Comparison of ENCODE assay signal across 8 mouse cellular contexts in genomic region chr8:85700101-85700750, GRCm38 (mm10). TPM values are rescaled to one million over a fixed set of nuclear protein-coding genes. Genes with fewer than 3 reads are reported as not detected.
DNase-seq lines count a peak whose midpoint lies in the region; ATAC-seq and TF ChIP-seq lines count a peak whose summit lies in the region.

No protein-coding gene starts in this region.

- DNase-seq in brain, adult 2 months (ENCODE audit: low read depth, low spot score): peak; percentile 90
- DNase-seq in heart, postnatal 0 days (ENCODE audit: low spot score): peak; percentile 32
- DNase-seq in kidney, postnatal 25 days: peak; percentile 35 to 52
- DNase-seq in testis, postnatal 10 days (ENCODE audit: low spot score): peak; percentile 80

- no peaks in the 10 kb centered on the region for H3K9me3 ChIP-seq in heart, postnatal 0 days (replicated peaks; ENCODE audit: control insufficient read depth, low read length)
- H3K9me3 ChIP-seq in liver, embryonic 15.5 days (replicated peaks): no peaks in the 10 kb centered on the region
- no peaks in the 10 kb centered on the region for H3K9me3 ChIP-seq in neural tube, embryonic 13.5 days

- no peaks in the 10 kb centered on the region for H3K36me3 ChIP-seq in heart, postnatal 0 days (replicated peaks; ENCODE audit: control insufficient read depth, insufficient read depth, low read length)
- no peaks in the 10 kb centered on the region for H3K36me3 ChIP-seq in liver, embryonic 15.5 days (replicated peaks)
- H3K36me3 ChIP-seq in neural tube, embryonic 13.5 days: no peaks in the 10 kb centered on the region

- 0 out of 2 replicates have a peak, but pooled peaks have one; percentile 23 for TF ChIP-seq CTCF in embryonic fibroblast, embryonic 13.5 days (IDR thresholded peaks at IDR 0.05; ENCODE audit: borderline replicate concordance, insufficient read depth, low read length)
- peak; percentile 31; the same call in 1 of the 2 replicates for TF ChIP-seq CTCF in heart, postnatal 0 days (IDR thresholded peaks at IDR 0.05; ENCODE audit: low read depth)

- no peaks in the 10 kb centered on the region for H3K4me1 ChIP-seq in embryonic fibroblast, embryonic 13.5 days (ENCODE audit: control insufficient read depth, insufficient read depth, low read length)
- H3K4me1 ChIP-seq in heart, postnatal 0 days (ENCODE audit: control insufficient read depth, insufficient read depth): peaks cover 5% of the 10 kb centered on the region
- peaks cover 15% of the 10 kb centered on the region for H3K4me1 ChIP-seq in liver, embryonic 15.5 days (replicated peaks)
- peaks cover 12% of the 10 kb centered on the region for H3K4me1 ChIP-seq in neural tube, embryonic 13.5 days (replicated peaks)

- peak overlapping the region; percentile 46 for H3K4me3 ChIP-seq in embryonic fibroblast, embryonic 13.5 days (ENCODE audit: insufficient read depth, low read length)
- peak overlapping the region; percentile 55 for H3K4me3 ChIP-seq in heart, postnatal 0 days (ENCODE audit: low read depth, low read length)
- H3K4me3 ChIP-seq in liver, embryonic 15.5 days (replicated peaks): peak overlapping the region; percentile 63
- H3K4me3 ChIP-seq in neural tube, embryonic 13.5 days: peak overlapping the region; percentile 68

- no peak overlapping the region for H3K27ac ChIP-seq in embryonic fibroblast, embryonic 13.5 days (ENCODE audit: insufficient read depth, low read length)
- no peak overlapping the region for H3K27ac ChIP-seq in heart, postnatal 0 days (ENCODE audit: low read depth)
- no peak overlapping the region for H3K27ac ChIP-seq in liver, embryonic 15.5 days (replicated peaks)
- H3K27ac ChIP-seq in neural tube, embryonic 13.5 days (replicated peaks): peak overlapping the region; percentile 98

- TF ChIP-seq EP300 in heart, postnatal 0 days (IDR thresholded peaks at IDR 0.05; ENCODE audit: low read depth): no peak

- ATAC-seq in CD4-positive, CD25-positive, alpha-beta regulatory T cell, adult 4 months: peak; percentile 48
- peak; percentile 89 for ATAC-seq in heart, postnatal 0 days (ENCODE audit: insufficient read depth, low read depth)
- peak; percentile 88 for ATAC-seq in liver, embryonic 15.5 days (ENCODE audit: insufficient read depth)
- peak; percentile 98 for ATAC-seq in neural tube, embryonic 13.5 days (ENCODE audit: low read depth)

- TF ChIP-seq POLR2A in embryonic fibroblast, embryonic 13.5 days (IDR thresholded peaks at IDR 0.05; ENCODE audit: low read depth, low read length): no peak

- WGBS in heart, postnatal 0 days: under 1% methylated on average over 76 of the region's 84 CpGs
- under 1% methylated on average over 83 of the region's 84 CpGs for WGBS in liver, embryonic 15.5 days (ENCODE audit: insufficient replicate concordance)
- WGBS in neural tube, embryonic 13.5 days: under 1% methylated on average over 83 of the region's 84 CpGs

- peaks cover 13% of the 10 kb centered on the region for H3K27me3 ChIP-seq in heart, postnatal 0 days (ENCODE audit: control insufficient read depth, insufficient read depth, low read length)
- H3K27me3 ChIP-seq in liver, embryonic 15.5 days: peaks cover 42% of the 10 kb centered on the region
- H3K27me3 ChIP-seq in neural tube, embryonic 13.5 days: peaks cover 13% of the 10 kb centered on the region

- H3K4me2 ChIP-seq in heart, postnatal 0 days (ENCODE audit: low read depth, low read length): peak overlapping the region; percentile 94
- H3K4me2 ChIP-seq in liver, embryonic 15.5 days: peak overlapping the region; percentile 97
- peak overlapping the region; percentile 73 for H3K4me2 ChIP-seq in neural tube, embryonic 13.5 days

- H3K9ac ChIP-seq in heart, postnatal 0 days (replicated peaks; ENCODE audit: low read depth, low read length): peak overlapping the region; percentile 24
- H3K9ac ChIP-seq in liver, embryonic 15.5 days: peak overlapping the region; percentile 58
- H3K9ac ChIP-seq in neural tube, embryonic 13.5 days: peak overlapping the region; percentile 95

RNA-seq across cellular contexts. Expression of gene Neto2, which starts 0.5 kb away (rescaled TPM):
- under 1 TPM in 1 of 2 experiments, not detected in 1; 0.34 TPM for polyA plus RNA-seq in CD4-positive, CD25-positive, alpha-beta regulatory T cell, adult 4 months (2017; shearing (Covaris generic))
- polyA plus RNA-seq in embryonic fibroblast, embryonic 13.5 days (2011; ENCODE audit: insufficient read length, low read depth, missing spikeins): 10.4 and 16.1 TPM in 2 replicates
- 4.4 and 5.5 TPM in 2 replicates for total RNA-seq in heart, postnatal 0 days (2014; rRNA removed; ENCODE audit: low replicate concordance)
- 1.4 and 1.7 TPM in 2 replicates for polyA plus RNA-seq in heart, postnatal 0 days (2015; fragmentation: Nextera tagmentation; extraction: Ambion mirVana)
- 0.79 and 0.82 TPM in 2 replicates for polyA plus RNA-seq in liver, embryonic 15.5 days (2015; fragmentation: Nextera tagmentation; extraction: Ambion mirVana)
- 41.2 and 42.3 TPM in 2 replicates for polyA plus RNA-seq in neural tube, embryonic 13.5 days (2015; fragmentation: Nextera tagmentation; extraction: Ambion mirVana)

Comparison
In these comparisons a context has a peak if more than half of its experiments do, and no peak if none do; other contexts are left out.
1. ATAC-seq: peak in every context shown above with its lines; median percentile 98 in neural tube, embryonic 13.5 days; 89 in heart, postnatal 0 days; 88 in liver, embryonic 15.5 days; 48 in CD4-positive, CD25-positive, alpha-beta regulatory T cell, adult 4 months.
2. DNase-seq: peak in every context shown above with its lines; median percentile 90 in brain, adult 2 months; 80 in testis, postnatal 10 days; 44 in kidney, postnatal 25 days; 32 in heart, postnatal 0 days.
3. H3K9ac ChIP-seq: peak in every context shown above with its lines; median percentile 95 in neural tube, embryonic 13.5 days; 58 in liver, embryonic 15.5 days; 24 in heart, postnatal 0 days.